ENCODE assay signal across 9 mouse cellular contexts in genomic region chr6:119521931-119522391, GRCm38 (mm10). TPM values are rescaled to one million over a fixed set of nuclear protein-coding genes. Genes with fewer than 3 reads are reported as not detected.
DNase-seq lines count a peak whose midpoint lies in the region; ATAC-seq lines count a peak whose summit lies in the region.
"Had no signal": no experiment of that assay in that cellular context is flagged by ENCODE, and none has a peak within 500 bp of the region (broad histone marks: within the 10 kb centered on the region; RNA-seq: fewer than 3 reads in every experiment).

No protein-coding gene starts in this region.

- no peaks in the 10 kb centered on the region for H3K27me3 ChIP-seq in limb, embryonic 15.5 days
- no peaks in the 10 kb centered on the region for H3K27me3 ChIP-seq in limb, embryonic 10.5 days (ENCODE audit: low read depth, poor library complexity, severe bottlenecking)
- H3K27me3 ChIP-seq in embryonic facial prominence, embryonic 13.5 days: no peaks in the 10 kb centered on the region
- H3K27me3 ChIP-seq in megakaryocyte, embryonic 14.5 days (replicated peaks): peaks cover 52% of the 10 kb centered on the region
- H3K27me3 ChIP-seq: intestine, embryonic 15.5 days; midbrain, embryonic 12.5 days had no signal

- 27% methylated on average over 3 of the region's 3 CpGs for WGBS in limb, embryonic 15.5 days
- WGBS in limb, embryonic 10.5 days: 42% methylated on average over 3 of the region's 3 CpGs
- WGBS in embryonic facial prominence, embryonic 13.5 days: 29% methylated on average over 3 of the region's 3 CpGs

- intact Hi-C loops in heart, postnatal 25 days (cut with DNase I): no loop called here

- no peak for DNase-seq in limb, embryonic 10.5 days (ENCODE audit: low spot score)
- peak; percentile 42 to 67 for DNase-seq in thymus, postnatal 36 days
- DNase-seq in adrenal gland, adult (ENCODE audit: inconsistent age in 2 of 2, low spot score in 1 of 2): no peak
- DNase-seq in heart, postnatal 25 days (ENCODE audit: low spot score): no peak

- H3K4me2 ChIP-seq in limb, embryonic 15.5 days: no peak overlapping the region
- no peak overlapping the region for H3K4me2 ChIP-seq in embryonic facial prominence, embryonic 13.5 days
- H3K4me2 ChIP-seq: intestine, embryonic 15.5 days; midbrain, embryonic 12.5 days had no signal

- peaks cover 10% of the 10 kb centered on the region for H3K4me1 ChIP-seq in limb, embryonic 15.5 days
- peaks cover 32% of the 10 kb centered on the region for H3K4me1 ChIP-seq in limb, embryonic 10.5 days
- peaks cover 21% of the 10 kb centered on the region for H3K4me1 ChIP-seq in embryonic facial prominence, embryonic 13.5 days
- H3K4me1 ChIP-seq in megakaryocyte, embryonic 14.5 days: peaks cover 33% of the 10 kb centered on the region

- no peak overlapping the region for H3K9ac ChIP-seq in limb, embryonic 15.5 days
- H3K9ac ChIP-seq in embryonic facial prominence, embryonic 13.5 days: no peak overlapping the region
- H3K9ac ChIP-seq: intestine, embryonic 15.5 days; midbrain, embryonic 12.5 days had no signal

- H3K4me3 ChIP-seq in limb, embryonic 15.5 days: no peak overlapping the region
- no peak overlapping the region for H3K4me3 ChIP-seq in limb, embryonic 10.5 days
- H3K4me3 ChIP-seq in embryonic facial prominence, embryonic 13.5 days: no peak overlapping the region
- peak overlapping the region; percentile 81 for H3K4me3 ChIP-seq in megakaryocyte, embryonic 14.5 days (replicated peaks)
- H3K4me3 ChIP-seq: intestine, embryonic 15.5 days; midbrain, embryonic 12.5 days had no signal

- no peaks in the 10 kb centered on the region for H3K36me3 ChIP-seq in limb, embryonic 15.5 days
- H3K36me3 ChIP-seq in limb, embryonic 10.5 days: no peaks in the 10 kb centered on the region
- no peaks in the 10 kb centered on the region for H3K36me3 ChIP-seq in embryonic facial prominence, embryonic 13.5 days
- H3K36me3 ChIP-seq in megakaryocyte, embryonic 14.5 days (replicated peaks; ENCODE audit: low read length): no peaks in the 10 kb centered on the region
- H3K36me3 ChIP-seq: intestine, embryonic 15.5 days; midbrain, embryonic 12.5 days had no signal

- ATAC-seq in limb, embryonic 15.5 days (ENCODE audit: insufficient number of reproducible peaks, low FRiP score, low TSS enrichment, low read depth): no peak
- ATAC-seq in embryonic facial prominence, embryonic 13.5 days (ENCODE audit: insufficient number of reproducible peaks, insufficient read depth, low FRiP score, low TSS enrichment, low read depth): peak; percentile 32; the same call in 1 of the 2 replicates
- ATAC-seq: intestine, embryonic 15.5 days had no signal

- H3K27ac ChIP-seq in limb, embryonic 15.5 days: 0 out of 2 replicates have a peak overlapping the region, but pooled peaks have one; percentile 22
- no peak overlapping the region for H3K27ac ChIP-seq in limb, embryonic 10.5 days
- no peak overlapping the region for H3K27ac ChIP-seq in embryonic facial prominence, embryonic 13.5 days
- H3K27ac ChIP-seq: intestine, embryonic 15.5 days; midbrain, embryonic 12.5 days had no signal

- no peaks in the 10 kb centered on the region for H3K9me3 ChIP-seq in limb, embryonic 15.5 days
- no peaks in the 10 kb centered on the region for H3K9me3 ChIP-seq in limb, embryonic 10.5 days (replicated peaks)
- H3K9me3 ChIP-seq in embryonic facial prominence, embryonic 13.5 days: no peaks in the 10 kb centered on the region
- peaks cover 6% of the 10 kb centered on the region for H3K9me3 ChIP-seq in megakaryocyte, embryonic 14.5 days
- H3K9me3 ChIP-seq: intestine, embryonic 15.5 days; midbrain, embryonic 12.5 days had no signal

RNA-seq across cellular contexts. Expression of gene Wnt5b, which starts 22.2 kb away (rescaled TPM):
- 11.4 and 14.1 TPM in 2 replicates for polyA plus RNA-seq in limb, embryonic 15.5 days (2015; fragmentation: Nextera tagmentation; extraction: Ambion mirVana)
- 17.6 and 18.5 TPM in 2 replicates for polyA plus RNA-seq in limb, embryonic 10.5 days (2016; fragmentation: Nextera tagmentation; extraction: Ambion mirVana)
- polyA plus RNA-seq in embryonic facial prominence, embryonic 13.5 days (2015; fragmentation: Nextera tagmentation; extraction: Ambion mirVana): 11.1 TPM in 2 replicates
- polyA plus RNA-seq in megakaryocyte, embryonic 14.5 days (2012; ENCODE audit: insufficient read depth, low replicate concordance): not detected in 2 replicates
- total RNA-seq in heart, postnatal 25 days (2021): 1 to 10 TPM; 3.1 to 3.6 TPM

RNA-seq across cellular contexts. Expression of gene Fbxl14, which starts 42.5 kb away (rescaled TPM):
- 3.5 and 3.8 TPM in 2 replicates for polyA plus RNA-seq in limb, embryonic 15.5 days (2015; fragmentation: Nextera tagmentation; extraction: Ambion mirVana)
- 3.0 and 3.5 TPM in 2 replicates for polyA plus RNA-seq in limb, embryonic 10.5 days (2016; fragmentation: Nextera tagmentation; extraction: Ambion mirVana)
- polyA plus RNA-seq in embryonic facial prominence, embryonic 13.5 days (2015; fragmentation: Nextera tagmentation; extraction: Ambion mirVana): 3.2 and 3.8 TPM in 2 replicates
- 21.7 and 35.8 TPM in 2 replicates for polyA plus RNA-seq in megakaryocyte, embryonic 14.5 days (2012; ENCODE audit: insufficient read depth, low replicate concordance)
- 10 to 100 TPM; 15.4 to 15.6 TPM for total RNA-seq in heart, postnatal 25 days (2021)

Comparison
In these comparisons a context has a peak if more than half of its experiments do, and no peak if none do; other contexts are left out.
1. DNase-seq: peak in thymus, postnatal 36 days (2 of 2); none in limb, embryonic 10.5 days (single experiment), adrenal gland, adult (0 of 2) and heart, postnatal 25 days (single experiment).
2. RNA of gene Wnt5b, which starts 22.2 kb away (polyA plus RNA-seq): 17.6 to 18.5 TPM in limb, embryonic 10.5 days, 11.4 to 14.1 TPM in limb, embryonic 15.5 days and 11.1 TPM in embryonic facial prominence, embryonic 13.5 days; not detected in megakaryocyte, embryonic 14.5 days; every median in the first group is over 10 times any median in the second.